ENCODE assay signal across 8 mouse cellular contexts in the genomic region with DNA sequence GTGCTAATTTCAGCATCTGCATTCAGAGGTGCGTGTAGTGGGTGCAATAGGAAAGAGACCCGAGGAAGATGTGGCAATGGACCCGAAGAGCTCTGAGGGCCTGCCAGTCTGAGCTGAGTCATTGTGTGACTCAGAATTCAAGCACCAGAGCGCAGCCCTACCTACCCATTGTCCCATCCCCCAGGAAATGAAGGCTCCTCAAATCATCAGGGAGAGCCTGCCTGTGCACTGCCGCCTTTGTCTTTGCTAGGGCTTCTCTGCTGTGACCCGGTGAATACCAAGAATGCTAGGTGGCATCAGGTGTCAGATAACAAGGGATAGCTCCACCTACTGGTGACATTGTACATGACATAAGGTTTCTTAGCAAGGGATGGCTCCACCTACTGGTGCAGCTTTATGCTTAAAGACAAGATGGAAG. TPM values are rescaled to one million over a fixed set of nuclear protein-coding genes. Genes with fewer than 3 reads are reported as not detected.
DNase-seq lines count a peak whose midpoint lies in the region; ATAC-seq and TF ChIP-seq lines count a peak whose summit lies in the region.

No protein-coding gene starts in this region.

- H3K4me3 ChIP-seq in heart, adult 2 months, result 0 out of 2 replicates have a peak overlapping the region, but pooled peaks have one; percentile 10
- H3K4me3 ChIP-seq in limb, embryonic 12.5 days (replicated peaks), result peak overlapping the region; percentile 72
- peak overlapping the region; percentile 85; the same call in 1 of the 2 replicates for H3K4me3 ChIP-seq in midbrain, embryonic 13.5 days (replicated peaks)
- no peak overlapping the region; the same call in 1 of the 2 replicates for H3K4me3 ChIP-seq in spleen, adult 2 months (ENCODE audit: extremely low read depth, insufficient read depth, insufficient read length)

- no peak for TF ChIP-seq POLR2A in heart, adult 2 months (IDR thresholded peaks at IDR 0.05; ENCODE audit: insufficient read depth, low read depth, low read length)
- no peak for TF ChIP-seq POLR2A in spleen, adult 2 months (IDR thresholded peaks at IDR 0.05; ENCODE audit: low read depth, low read length)

- intact Hi-C loops in heart, adult 2 months (cut with DNase I), result loop anchor here (10.0 kb wide), 1 partner anchor 215 kb away; no protein-coding TSS in a partner anchor

- peak overlapping the region; percentile 84 for H3K4me2 ChIP-seq in limb, embryonic 12.5 days
- H3K4me2 ChIP-seq in midbrain, embryonic 13.5 days (replicated peaks), result peak overlapping the region; percentile 93

- H3K9ac ChIP-seq in heart, adult 2 months (ENCODE audit: low read depth, low read length), result no peak overlapping the region
- 0 out of 2 replicates have a peak overlapping the region, but pooled peaks have one; percentile 18 for H3K9ac ChIP-seq in limb, embryonic 12.5 days (replicated peaks)
- no peak overlapping the region for H3K9ac ChIP-seq in midbrain, embryonic 13.5 days (replicated peaks)

- H3K79me2 ChIP-seq in heart, adult 2 months (replicated peaks; ENCODE audit: control insufficient read depth, insufficient read depth, low read length), result peaks cover 1% of the 10 kb centered on the region; the same call in 1 of the 2 replicates

- H3K36me3 ChIP-seq in heart, adult 2 months (ENCODE audit: control insufficient read depth, insufficient read depth, low read length), result peaks cover 29% of the 10 kb centered on the region
- peaks cover 56% of the 10 kb centered on the region for H3K36me3 ChIP-seq in limb, embryonic 12.5 days
- peaks cover 45% of the 10 kb centered on the region for H3K36me3 ChIP-seq in midbrain, embryonic 13.5 days
- peaks cover 35% of the 10 kb centered on the region for H3K36me3 ChIP-seq in spleen, adult 2 months (ENCODE audit: control insufficient read depth, insufficient read depth, low read length)

- 0 out of 2 replicates have a peak, but pooled peaks have one; percentile 37 for TF ChIP-seq EP300 in heart, adult 2 months (IDR thresholded peaks at IDR 0.05; ENCODE audit: insufficient read depth, low read depth, low read length)

- ATAC-seq in limb, embryonic 12.5 days (ENCODE audit: insufficient number of reproducible peaks, insufficient read depth, low FRiP score, low TSS enrichment, low read depth), result no peak
- ATAC-seq in midbrain, embryonic 13.5 days, result no peak

- no peaks in the 10 kb centered on the region for H3K27me3 ChIP-seq in heart, adult 2 months (ENCODE audit: control insufficient read depth, insufficient read depth, low read length)
- no peaks in the 10 kb centered on the region for H3K27me3 ChIP-seq in limb, embryonic 12.5 days
- H3K27me3 ChIP-seq in midbrain, embryonic 13.5 days, result no peaks in the 10 kb centered on the region
- H3K27me3 ChIP-seq in spleen, adult 2 months (ENCODE audit: control insufficient read depth, insufficient read depth, low read length), result no peaks in the 10 kb centered on the region

- peak; percentile 74 for DNase-seq in 3134 (ENCODE audit: extremely low read depth, insufficient read length, low spot score)
- DNase-seq in adrenal gland, adult 2 months, result peak; percentile 83
- peak; percentile 91 for DNase-seq in embryo, embryonic 11.5 days (ENCODE audit: low read depth, low spot score)
- DNase-seq in heart, adult 2 months, result peak; percentile 66 to 67
- peak; percentile 82 for DNase-seq in kidney, adult 18-20 months
- DNase-seq in spleen, adult 2 months (ENCODE audit: low read depth in 1 of 2, low spot score in 2 of 2), result peak; percentile 72 to 90

- 12% methylated on average over 6 of the region's 6 CpGs for WGBS in heart, adult 2 months
- 6% methylated on average over 6 of the region's 6 CpGs for WGBS in limb, embryonic 12.5 days
- WGBS in midbrain, embryonic 13.5 days, result 7% methylated on average over 6 of the region's 6 CpGs
- WGBS in spleen, adult 2 months, result 14% methylated on average over 6 of the region's 6 CpGs

- H3K4me1 ChIP-seq in heart, adult 2 months (ENCODE audit: control insufficient read depth, insufficient read depth, low read length), result peaks cover 15% of the 10 kb centered on the region
- H3K4me1 ChIP-seq in limb, embryonic 12.5 days (replicated peaks), result peaks cover 42% of the 10 kb centered on the region
- peaks cover 43% of the 10 kb centered on the region for H3K4me1 ChIP-seq in midbrain, embryonic 13.5 days (replicated peaks)
- H3K4me1 ChIP-seq in spleen, adult 2 months (ENCODE audit: control insufficient read depth, insufficient read depth, insufficient read length), result peaks cover 25% of the 10 kb centered on the region; the same call in 1 of the 2 replicates

- H3K27ac ChIP-seq in heart, adult 2 months, result peak overlapping the region; percentile 99
- H3K27ac ChIP-seq in limb, embryonic 12.5 days, result peak overlapping the region; percentile 77
- H3K27ac ChIP-seq in midbrain, embryonic 13.5 days, result no peak overlapping the region
- H3K27ac ChIP-seq in spleen, adult 2 months (ENCODE audit: insufficient read depth, low read length), result peak overlapping the region; percentile 59

- no peaks in the 10 kb centered on the region for H3K9me3 ChIP-seq in limb, embryonic 12.5 days
- H3K9me3 ChIP-seq in midbrain, embryonic 13.5 days, result no peaks in the 10 kb centered on the region

- TF ChIP-seq CTCF in heart, adult 2 months (IDR thresholded peaks at IDR 0.05), result peak; percentile 97; the same call in 1 of the 2 replicates
- peak; percentile 58; the same call in 1 of the 2 replicates for TF ChIP-seq CTCF in spleen, adult 2 months (IDR thresholded peaks at IDR 0.05; ENCODE audit: extremely low read depth, insufficient read depth, insufficient read length, insufficient replicate concordance)

RNA-seq across cellular contexts. Expression of gene Eno1, which starts 3.4 kb away (rescaled TPM):
- 100 to 1,000 TPM; 381 to 501 TPM for total RNA-seq in adrenal gland, adult 2 months (2021)
- 425 and 428 TPM in 2 replicates for polyA plus RNA-seq in adrenal gland, adult 2 months (2012; rRNA removed)
- total RNA-seq in heart, adult 2 months (2021), result 100 to 1,000 TPM; 111 to 113 TPM
- polyA plus RNA-seq in heart, adult 2 months (2012; rRNA removed), result 179 and 246 TPM in 2 replicates
- 1,793 and 1,872 TPM in 2 replicates for polyA plus RNA-seq in limb, embryonic 12.5 days (2016; fragmentation: Nextera tagmentation; extraction: Ambion mirVana)
- polyA plus RNA-seq in midbrain, embryonic 13.5 days (2015; fragmentation: Nextera tagmentation; extraction: Ambion mirVana), result 945 and 955 TPM in 2 replicates
- polyA plus RNA-seq in spleen, adult 2 months (2012; rRNA removed), result 120 and 224 TPM in 2 replicates

RNA-seq across cellular contexts. Expression of gene Car6, which starts 38.8 kb away (rescaled TPM):
- 1 to 10 TPM in 1 of 2 experiments, under 1 TPM in 1; 0.31 to 2.5 TPM for total RNA-seq in adrenal gland, adult 2 months (2021)
- polyA plus RNA-seq in adrenal gland, adult 2 months (2012; rRNA removed), result not detected in 2 replicates
- not detected for total RNA-seq in heart, adult 2 months (2021)
- not detected in 2 replicates for polyA plus RNA-seq in heart, adult 2 months (2012; rRNA removed)
- 0.22 and 0.33 TPM in 2 replicates for polyA plus RNA-seq in limb, embryonic 12.5 days (2016; fragmentation: Nextera tagmentation; extraction: Ambion mirVana)
- polyA plus RNA-seq in midbrain, embryonic 13.5 days (2015; fragmentation: Nextera tagmentation; extraction: Ambion mirVana), result not detected in 2 replicates
- not detected in 2 replicates for polyA plus RNA-seq in spleen, adult 2 months (2012; rRNA removed)

RNA-seq across cellular contexts. Expression of gene Rere, which starts 41.5 kb away (rescaled TPM):
- 100 to 1,000 TPM; 104 to 105 TPM for total RNA-seq in adrenal gland, adult 2 months (2021)
- polyA plus RNA-seq in adrenal gland, adult 2 months (2012; rRNA removed), result 81.0 and 112 TPM in 2 replicates
- 10 to 100 TPM; 39.0 to 46.4 TPM for total RNA-seq in heart, adult 2 months (2021)
- 16.2 and 19.3 TPM in 2 replicates for polyA plus RNA-seq in heart, adult 2 months (2012; rRNA removed)
- polyA plus RNA-seq in limb, embryonic 12.5 days (2016; fragmentation: Nextera tagmentation; extraction: Ambion mirVana), result 31.4 and 35.4 TPM in 2 replicates
- 42.4 and 43.6 TPM in 2 replicates for polyA plus RNA-seq in midbrain, embryonic 13.5 days (2015; fragmentation: Nextera tagmentation; extraction: Ambion mirVana)
- 66.2 and 70.3 TPM in 2 replicates for polyA plus RNA-seq in spleen, adult 2 months (2012; rRNA removed)
